Mouse (Mus musculus) megakaryocyte progenitor cell, adult 5-6 weeks (primary cell): ENCODE measurements around the gene Olfr846. TPM values are rescaled to one million over a fixed set of nuclear protein-coding genes. Genes with fewer than 3 reads are reported as not detected.

Experiments
- ATAC-seq: replicated peaks from 2 replicates; pipeline ENCODE4 v1.8.0; 2016; ENCODE audit warnings: mild to moderate bottlenecking, moderate TSS enrichment, inconsistent platforms; ENCODE audit not compliant: poor library complexity
- total RNA-seq, 2 experiments: library from RNA; stranded (forward) in 1 of 2; stranded (reverse) in 1 of 2; fragments of 157-497, 149-512 nt in 1 of 2; fragments of 200-1000 nt in 1 of 2; gene quantifications; 2 replicates each; pipeline versions ENCODE4 v1.2.3 to v1.2.4; 2015 to 2017

Olfr846 gene
- total RNA-seq (2015) (not detected in 2 replicates), total RNA-seq (2017) (not detected in 2 replicates)

- no peak for ATAC-seq
Measured at GRCm38 (mm10) chr9:19363905-19364304, at the start of gene Olfr846. TSS of gene Olfr846 (minus strand) at chr9:19364005.

- ATAC-seq, result no peak
Measured at GRCm38 (mm10) chr9:19378569-19378968, 14.8 kb upstream of the Olfr846 start, which contains the start of gene Olfr847. TSS of gene Olfr847 (minus strand) at chr9:19378669.

- no peak for ATAC-seq
Measured at GRCm38 (mm10) chr9:19336157-19336556, 27.6 kb downstream of the Olfr846 start, which contains the start of gene Olfr845. TSS of gene Olfr845 (plus strand) at chr9:19336457.

GRCm38 (mm10) chr9:19316047-19316446, 47.8 kb downstream of the Olfr846 start, which contains the start of gene Olfr844:
TSS of gene Olfr844 (plus strand) at chr9:19316347.
- ATAC-seq, result no peak

Other genes starting within 250 kb of the Olfr846 start
- gene Olfr836, start 243.6 kb downstream of the Olfr846 start, total RNA-seq (2015), result not detected in 2 replicates
- not detected in 2 replicates for gene Olfr836, start 243.6 kb downstream of the Olfr846 start, total RNA-seq (2017)
- not detected in 2 replicates for gene Olfr837, start 227.7 kb downstream of the Olfr846 start, total RNA-seq (2015)
- gene Olfr837, start 227.7 kb downstream of the Olfr846 start, total RNA-seq (2017), result not detected in 2 replicates
- gene Olfr839-ps1, start 186.7 kb downstream of the Olfr846 start, total RNA-seq (2015), result not detected in 2 replicates
- not detected in 2 replicates for gene Olfr839-ps1, start 186.7 kb downstream of the Olfr846 start, total RNA-seq (2017)
- not detected in 2 replicates for gene Olfr843, start 112.0 kb downstream of the Olfr846 start, total RNA-seq (2015)
- gene Olfr843, start 112.0 kb downstream of the Olfr846 start, total RNA-seq (2017), result not detected in 2 replicates
- not detected in 2 replicates for gene Olfr844, start 47.7 kb downstream of the Olfr846 start, total RNA-seq (2015)
- not detected in 2 replicates for gene Olfr844, start 47.7 kb downstream of the Olfr846 start, total RNA-seq (2017)
- gene Olfr845, start 27.5 kb downstream of the Olfr846 start, total RNA-seq (2015), result not detected in 2 replicates
- not detected in 2 replicates for gene Olfr845, start 27.5 kb downstream of the Olfr846 start, total RNA-seq (2017)
- gene Olfr847, start 14.7 kb upstream of the Olfr846 start, total RNA-seq (2015), result not detected in 2 replicates
- not detected in 2 replicates for gene Olfr847, start 14.7 kb upstream of the Olfr846 start, total RNA-seq (2017)
- gene Olfr849, start 76.3 kb upstream of the Olfr846 start, total RNA-seq (2015), result not detected in 2 replicates
- not detected in 2 replicates for gene Olfr849, start 76.3 kb upstream of the Olfr846 start, total RNA-seq (2017)
- gene Olfr850, start 114.2 kb upstream of the Olfr846 start, total RNA-seq (2015), result not detected in 2 replicates
- gene Olfr850, start 114.2 kb upstream of the Olfr846 start, total RNA-seq (2017), result not detected in 2 replicates
- not detected in 2 replicates for gene Olfr851, start 129.3 kb upstream of the Olfr846 start, total RNA-seq (2015)
- gene Olfr851, start 129.3 kb upstream of the Olfr846 start, total RNA-seq (2017), result not detected in 2 replicates
- gene Olfr853, start 177.1 kb upstream of the Olfr846 start, total RNA-seq (2015), result not detected in 2 replicates
- not detected in 2 replicates for gene Olfr853, start 177.1 kb upstream of the Olfr846 start, total RNA-seq (2017)
- gene Olfr854, start 203.4 kb upstream of the Olfr846 start, total RNA-seq (2015), result not detected in 2 replicates
- gene Olfr854, start 203.4 kb upstream of the Olfr846 start, total RNA-seq (2017), result not detected in 2 replicates
- not detected in 2 replicates for gene Olfr855, start 218.6 kb upstream of the Olfr846 start, total RNA-seq (2015)
- gene Olfr855, start 218.6 kb upstream of the Olfr846 start, total RNA-seq (2017), result not detected in 2 replicates